Mouse (Mus musculus): ENCODE results near the gene Epha2. TPM values are rescaled to one million over a fixed set of nuclear protein-coding genes. Genes with fewer than 3 reads are reported as not detected.

The Epha2 gene
- 1.8 TPM for polyA plus RNA-seq (2015; fragmentation: Illumina TruSeq; extraction: RNeasy Lipid Tissue Mini Kit (QIAGEN cat#74804); ENCODE audit: insufficient read depth, low replicate concordance)

GRCm38 (mm10) chr4:141301116-141301553 lies at the start of gene Epha2:
Gene Epha2, plus strand, starts transcription at chr4:141301240.

GRCm38 (mm10) chr4:141367997-141368791 lies 67.2 kb downstream of the Epha2 start, which contains the start of gene Fam131c:
Gene Fam131c, plus strand, starts transcription at chr4:141368220.

Other genes with a start within 250 kb of the Epha2 start
- gene Crocc, start 240.7 kb upstream of the Epha2 start, polyA plus RNA-seq (2015; fragmentation: Illumina TruSeq; extraction: RNeasy Lipid Tissue Mini Kit (QIAGEN cat#74804); ENCODE audit: insufficient read depth, low replicate concordance), result 4.0 TPM
- gene Necap2, start 222.9 kb upstream of the Epha2 start, polyA plus RNA-seq (2015; fragmentation: Illumina TruSeq; extraction: RNeasy Lipid Tissue Mini Kit (QIAGEN cat#74804); ENCODE audit: insufficient read depth, low replicate concordance), result 59.1 TPM
- not detected for gene Spata21, start 212.9 kb upstream of the Epha2 start, polyA plus RNA-seq (2015; fragmentation: Illumina TruSeq; extraction: RNeasy Lipid Tissue Mini Kit (QIAGEN cat#74804); ENCODE audit: insufficient read depth, low replicate concordance)
- gene Szrd1, start 161.5 kb upstream of the Epha2 start, polyA plus RNA-seq (2015; fragmentation: Illumina TruSeq; extraction: RNeasy Lipid Tissue Mini Kit (QIAGEN cat#74804); ENCODE audit: insufficient read depth, low replicate concordance), result 35.3 TPM
- 11.9 TPM for gene Fbxo42, start 153.3 kb upstream of the Epha2 start, polyA plus RNA-seq (2015; fragmentation: Illumina TruSeq; extraction: RNeasy Lipid Tissue Mini Kit (QIAGEN cat#74804); ENCODE audit: insufficient read depth, low replicate concordance)
- gene Rsg1, start 87.3 kb upstream of the Epha2 start, polyA plus RNA-seq (2015; fragmentation: Illumina TruSeq; extraction: RNeasy Lipid Tissue Mini Kit (QIAGEN cat#74804); ENCODE audit: insufficient read depth, low replicate concordance), result 0.39 TPM
- gene Arhgef19, start 61.7 kb upstream of the Epha2 start, polyA plus RNA-seq (2015; fragmentation: Illumina TruSeq; extraction: RNeasy Lipid Tissue Mini Kit (QIAGEN cat#74804); ENCODE audit: insufficient read depth, low replicate concordance), result not detected
- not detected for gene Fam131c, start 67.0 kb downstream of the Epha2 start, polyA plus RNA-seq (2015; fragmentation: Illumina TruSeq; extraction: RNeasy Lipid Tissue Mini Kit (QIAGEN cat#74804); ENCODE audit: insufficient read depth, low replicate concordance)
- not detected for gene Clcnka, start 97.5 kb downstream of the Epha2 start, polyA plus RNA-seq (2015; fragmentation: Illumina TruSeq; extraction: RNeasy Lipid Tissue Mini Kit (QIAGEN cat#74804); ENCODE audit: insufficient read depth, low replicate concordance)
- not detected for gene Clcnkb, start 114.8 kb downstream of the Epha2 start, polyA plus RNA-seq (2015; fragmentation: Illumina TruSeq; extraction: RNeasy Lipid Tissue Mini Kit (QIAGEN cat#74804); ENCODE audit: insufficient read depth, low replicate concordance)
- 0.52 TPM for gene Hspb7, start 119.5 kb downstream of the Epha2 start, polyA plus RNA-seq (2015; fragmentation: Illumina TruSeq; extraction: RNeasy Lipid Tissue Mini Kit (QIAGEN cat#74804); ENCODE audit: insufficient read depth, low replicate concordance)
- not detected for gene Srarp, start 134.9 kb downstream of the Epha2 start, polyA plus RNA-seq (2015; fragmentation: Illumina TruSeq; extraction: RNeasy Lipid Tissue Mini Kit (QIAGEN cat#74804); ENCODE audit: insufficient read depth, low replicate concordance)
- 6.5 TPM for gene Zbtb17, start 143.4 kb downstream of the Epha2 start, polyA plus RNA-seq (2015; fragmentation: Illumina TruSeq; extraction: RNeasy Lipid Tissue Mini Kit (QIAGEN cat#74804); ENCODE audit: insufficient read depth, low replicate concordance)
- 10.1 TPM for gene Spen, start 237.4 kb downstream of the Epha2 start, polyA plus RNA-seq (2015; fragmentation: Illumina TruSeq; extraction: RNeasy Lipid Tissue Mini Kit (QIAGEN cat#74804); ENCODE audit: insufficient read depth, low replicate concordance)

Measured in spleen, adult 10 weeks (tissue).